Mouse (Mus musculus): ENCODE data around the gene Hmgn3.

Hmgn3 gene

GRCm38 (mm10) chr9:83103785-83104184 is 42.7 kb downstream of the Hmgn3 start:
- intact Hi-C loops (cut with DNase I), result loop anchor here (5.0 kb wide), 1 partner anchor 131 kb away; no protein-coding TSS in a partner anchor

GRCm38 (mm10) chr9:83101691-83102090 is 44.8 kb downstream of the Hmgn3 start:
- intact Hi-C loops (cut with DNase I), result loop anchor here (5.0 kb wide), 1 partner anchor 129 kb away; no protein-coding TSS in a partner anchor

- intact Hi-C loops (cut with DNase I), result loop anchor here (5.0 kb wide), 1 partner anchor 128 kb away; no protein-coding TSS in a partner anchor
These were observed 45.7 kb downstream of the Hmgn3 start for GRCm38 (mm10) chr9:83100786-83101185.

GRCm38 (mm10) chr9:83098652-83099307 is 47.7 kb downstream of the Hmgn3 start:
- intact Hi-C loops (cut with DNase I), result no loop called here

- intact Hi-C loops (cut with DNase I), result no loop called here
These were observed 48.7 kb downstream of the Hmgn3 start for GRCm38 (mm10) chr9:83097816-83098215.

GRCm38 (mm10) chr9:83094649-83095336 is 51.7 kb downstream of the Hmgn3 start:
- intact Hi-C loops (cut with DNase I), result no loop called here

DNA sequence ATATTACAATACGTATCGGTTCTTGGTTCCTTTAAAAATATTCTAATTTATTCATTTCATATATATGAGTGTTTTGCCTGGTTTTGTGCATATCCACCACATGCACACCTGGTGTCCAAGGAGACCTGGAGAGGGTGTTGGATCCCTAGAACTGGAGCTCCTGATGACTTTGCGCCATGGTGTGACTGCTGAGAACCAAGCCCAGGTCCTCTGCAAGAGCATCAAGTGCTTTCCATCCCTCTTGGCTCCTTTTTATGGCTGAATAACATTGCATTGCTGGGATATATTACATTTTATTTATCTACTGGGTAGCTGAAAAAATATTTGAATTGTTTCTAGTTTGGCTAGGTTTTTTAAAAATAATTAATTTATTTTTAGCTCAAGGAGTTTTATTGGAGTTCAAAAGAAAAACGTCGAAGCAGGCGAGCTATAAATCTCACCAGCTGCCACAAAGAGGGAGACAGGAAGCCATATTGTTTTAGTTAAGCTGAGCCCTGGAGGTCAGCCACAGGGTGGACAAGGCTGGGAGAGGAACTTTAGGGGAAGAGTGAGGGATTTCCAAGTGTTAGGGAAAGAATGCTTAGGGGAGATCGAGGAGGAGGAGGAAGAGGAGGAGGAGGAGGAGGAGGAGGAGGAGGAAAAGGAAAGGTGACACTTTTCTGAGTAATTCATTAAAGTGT is 62.6 kb downstream of the Hmgn3 start:
- intact Hi-C loops (cut with DNase I), result no loop called here

DNA sequence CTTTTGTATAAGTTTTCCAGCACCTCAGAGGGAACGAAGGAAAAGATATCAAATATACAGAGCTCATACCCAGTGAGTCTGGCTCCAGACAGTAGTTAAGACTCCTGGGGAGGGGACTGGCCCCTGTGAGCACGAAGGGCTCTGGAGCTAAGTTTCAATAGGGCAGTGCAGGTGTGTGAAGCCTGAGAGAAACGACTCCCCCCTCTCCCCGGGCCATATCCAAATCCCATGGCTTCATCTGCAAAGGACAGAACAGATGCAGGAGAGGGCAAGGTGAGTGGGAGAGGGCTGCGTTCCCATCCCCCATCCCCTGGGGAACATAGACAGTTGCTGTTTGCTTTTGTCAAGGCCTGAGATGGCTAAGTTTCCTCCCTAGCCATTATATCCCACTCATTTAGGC is 63.4 kb downstream of the Hmgn3 start:
- intact Hi-C loops (cut with DNase I), result no loop called here

DNA sequence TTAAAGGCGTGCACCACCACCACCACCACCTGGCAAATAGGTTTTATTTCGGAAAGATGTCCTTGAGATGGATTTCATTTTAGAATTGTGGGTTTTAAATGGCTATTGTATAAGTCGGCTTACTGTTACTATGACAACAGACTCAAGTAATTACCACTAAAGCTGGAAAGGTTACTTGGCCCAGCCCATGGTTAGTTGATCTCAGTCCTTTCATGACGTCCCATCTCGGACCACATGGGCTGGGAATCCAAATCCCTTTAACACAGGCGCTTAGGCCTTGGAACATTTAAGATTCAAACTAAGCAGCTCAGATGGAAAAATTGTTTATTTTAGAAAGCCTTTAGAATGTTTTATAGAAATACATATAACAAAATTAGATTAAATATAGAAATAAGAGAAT is 64.2 kb downstream of the Hmgn3 start:
- intact Hi-C loops (cut with DNase I), result no loop called here

- intact Hi-C loops (cut with DNase I), result no loop called here
These were observed 66.8 kb downstream of the Hmgn3 start for GRCm38 (mm10) chr9:83079724-83080123.

- intact Hi-C loops (cut with DNase I), result no loop called here
These were observed 78.2 kb downstream of the Hmgn3 start for GRCm38 (mm10) chr9:83068246-83068645.

DNA sequence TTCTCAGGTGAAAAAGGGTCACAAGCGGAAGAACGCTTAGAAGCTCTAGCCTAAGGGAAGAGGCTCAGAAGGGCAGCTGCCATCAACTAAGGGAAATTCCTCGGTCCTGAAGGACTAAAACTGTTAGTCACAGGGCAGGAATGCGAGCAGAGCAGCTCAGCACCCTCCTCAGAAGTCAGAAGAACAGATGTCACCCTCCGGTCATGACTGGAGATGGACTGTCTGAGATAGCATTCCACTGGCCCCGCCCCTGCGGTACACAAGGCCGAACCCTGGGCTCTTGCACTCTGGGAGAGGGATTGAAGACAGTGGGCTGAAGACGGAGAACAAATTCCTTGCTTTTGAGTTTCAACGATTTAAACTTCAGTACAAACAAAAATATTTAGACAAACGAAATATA is 85.2 kb downstream of the Hmgn3 start:
- intact Hi-C loops (cut with DNase I), result no loop called here

Data from adrenal gland (tissue).